Mouse (Mus musculus) neutrophil, adult 59 days (primary cell): ENCODE results near the gene Entpd3. TPM values are rescaled to one million over a fixed set of nuclear protein-coding genes. Genes with fewer than 3 reads are reported as not detected.

Experiments
- total RNA-seq, 2 experiments: library from RNA; stranded (reverse); gene quantifications; 1 replicate in 1 of 2; 2 replicates in 1 of 2; pipeline ENCODE4 v1.2.4; 2023

The Entpd3 gene
- 1 to 10 TPM; 1.0 to 1.2 TPM for total RNA-seq

DNA sequence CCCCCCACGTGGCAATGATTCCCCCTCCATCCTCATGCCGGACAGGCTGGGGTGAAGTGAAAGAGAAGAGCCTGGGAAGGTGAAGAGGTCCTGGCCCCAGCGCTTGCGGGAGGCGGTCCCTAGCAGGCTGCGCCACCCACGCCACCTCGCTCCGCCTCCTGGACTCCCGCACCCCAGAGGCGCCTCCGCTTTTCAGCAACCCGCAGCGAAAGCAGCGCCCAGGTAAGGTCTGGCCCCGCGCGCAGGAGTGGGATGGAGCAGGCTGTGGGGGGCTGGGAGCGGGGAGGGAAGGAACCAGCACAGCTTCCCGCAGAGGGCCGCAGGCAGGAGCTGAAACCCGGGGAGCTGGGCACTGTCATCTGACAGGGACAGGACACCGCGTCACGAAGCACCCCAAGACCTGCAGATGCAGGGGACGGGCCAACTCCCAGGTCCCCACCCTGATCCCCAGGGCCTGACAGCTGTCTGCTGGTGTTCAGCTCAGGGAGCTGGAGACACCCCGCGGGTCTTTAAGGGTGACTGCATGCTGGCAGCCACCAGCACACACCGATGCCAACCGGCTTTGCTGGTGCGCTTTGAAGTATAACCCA is at the start of gene Entpd3:
Gene Entpd3, plus strand, starts transcription at position 157 of the 590 bp plus-strand sequence.

DNA sequence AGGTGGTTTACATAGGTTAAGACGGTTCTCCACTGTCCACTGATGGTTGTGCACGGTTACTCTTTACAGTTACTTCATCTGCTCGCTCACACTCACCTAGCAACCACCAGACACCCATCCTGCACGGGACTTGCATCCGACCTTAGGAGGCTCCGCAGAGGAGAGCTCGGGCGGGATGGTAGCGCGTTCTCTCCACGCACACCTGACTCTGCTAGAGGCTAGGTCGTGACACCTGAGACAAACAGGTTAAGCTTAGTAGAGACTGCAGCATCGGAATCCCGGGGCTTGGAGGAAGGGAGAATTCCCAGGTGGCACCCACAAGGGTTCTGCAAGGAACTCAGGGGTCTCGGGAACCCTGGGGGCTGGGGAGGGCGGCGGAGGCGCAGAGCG is 47.6 kb upstream of the Entpd3 start, which contains the start of gene Eif1b:
Gene Eif1b, plus strand, starts transcription at position 223 of the 390 bp plus-strand sequence.

DNA sequence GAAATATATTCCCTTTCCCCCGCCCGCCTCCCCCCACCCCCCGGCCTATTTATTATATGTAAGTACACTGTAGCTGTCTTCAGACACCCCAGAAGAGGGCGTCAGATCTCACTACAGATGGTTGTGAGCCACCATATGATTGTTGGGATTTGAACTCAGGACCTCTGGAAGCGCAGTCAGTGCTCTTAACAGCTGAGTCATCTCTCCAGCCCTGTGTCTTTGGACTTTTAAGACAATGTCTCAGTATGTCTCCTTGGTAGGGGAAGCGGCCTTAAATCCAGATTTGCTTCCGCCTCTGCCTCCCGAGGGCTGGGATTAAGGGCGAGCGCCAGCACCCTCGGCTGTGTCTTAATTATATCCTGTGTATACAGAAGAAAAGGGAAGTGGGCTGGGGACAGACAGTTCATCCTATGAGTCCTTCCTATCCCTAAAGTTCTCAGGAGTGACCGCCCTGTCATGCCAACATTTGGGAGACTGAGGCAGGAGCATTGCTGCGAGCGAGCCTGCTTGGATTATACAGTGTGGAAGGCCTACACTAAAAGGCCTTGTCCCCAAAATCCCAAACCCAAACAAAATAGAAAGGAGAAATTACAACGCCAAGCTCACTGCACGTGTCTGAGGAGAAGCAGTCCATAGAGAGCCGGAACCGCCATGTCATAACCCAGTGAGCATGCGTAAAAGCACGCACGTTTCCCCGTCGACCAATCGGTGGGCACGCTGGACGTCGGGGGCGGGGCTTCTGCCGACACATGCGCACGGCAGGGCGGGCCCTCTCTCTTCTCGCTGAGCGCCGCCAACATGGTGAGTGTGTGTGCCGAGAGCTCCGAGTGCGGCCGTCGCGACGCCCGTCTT is 31.3 kb downstream of the Entpd3 start, which contains the start of gene Rpl14:
Gene Rpl14, plus strand, starts transcription at position 704 of the 852 bp plus-strand sequence.

Other genes starting within 250 kb of the Entpd3 start
- gene Myrip, start 238.3 kb upstream of the Entpd3 start, total RNA-seq: not detected
- 10 to 100 TPM; 34.0 to 35.8 TPM for gene Eif1b, start 47.6 kb upstream of the Entpd3 start, total RNA-seq
- 100 to 1,000 TPM; 252 to 276 TPM for gene Rpl14, start 31.6 kb downstream of the Entpd3 start, total RNA-seq